Mouse (Mus musculus): Measurements from ENCODE around the gene Slco2a1. TPM values are rescaled to one million over a fixed set of nuclear protein-coding genes. Genes with fewer than 3 reads are reported as not detected.

Slco2a1 gene
- total and polyA plus RNA-seq, 3 experiments: 0.01 to 0.11 TPM; not detected in 1

GRCm38 (mm10) chr9:103066845-103067244, 78.3 kb downstream of the Slco2a1 start:
- peaks cover 69% of the 10 kb centered on the region for H3K27me3 ChIP-seq (ENCODE audit: insufficient read depth, low read length)
- no peak for TF ChIP-seq TAL1 (conservative IDR thresholded peaks at IDR 0.05; ENCODE audit: low read depth, low read length)
- H3K36me3 ChIP-seq (replicated peaks): no peaks in the 10 kb centered on the region
- H3K4me1 ChIP-seq (ENCODE audit: insufficient read depth, low read depth, low read length): peaks cover 18% of the 10 kb centered on the region
- H3K4me3 ChIP-seq (ENCODE audit: low read depth, low read length): no peak overlapping the region
- no peak for ATAC-seq (ENCODE audit: extremely low read depth, insufficient number of reproducible peaks, low FRiP score, poor library complexity, severe bottlenecking)
- no peak for DNase-seq (ENCODE audit: low spot score)
- H3K9me3 ChIP-seq (replicated peaks): no peaks in the 10 kb centered on the region

- H3K4me1 ChIP-seq (ENCODE audit: insufficient read depth, low read depth, low read length): peaks cover 13% of the 10 kb centered on the region
- no peaks in the 10 kb centered on the region for H3K36me3 ChIP-seq (replicated peaks)
- no peak for DNase-seq (ENCODE audit: low spot score)
- TF ChIP-seq GATA1 (IDR thresholded peaks at IDR 0.05; ENCODE audit: borderline replicate concordance, low read length) (no peak), POLR2AphosphoS5 (IDR thresholded peaks at IDR 0.05; ENCODE audit: insufficient replicate concordance, low read depth, low read length) (no peak), GATA2 (IDR thresholded peaks at IDR 0.05; ENCODE audit: borderline replicate concordance, low read depth, low read length) (no peak), TAL1 (conservative IDR thresholded peaks at IDR 0.05; ENCODE audit: low read depth, low read length) (no peak), CTCF (IDR thresholded peaks at IDR 0.05; ENCODE audit: low read depth, low read length) (no peak)
- no peak for ATAC-seq (ENCODE audit: extremely low read depth, insufficient number of reproducible peaks, low FRiP score, poor library complexity, severe bottlenecking)
- H3K9me3 ChIP-seq (replicated peaks): no peaks in the 10 kb centered on the region
- no peak overlapping the region for H3K4me3 ChIP-seq (ENCODE audit: low read depth, low read length)
- H3K27me3 ChIP-seq (ENCODE audit: insufficient read depth, low read length): peaks cover 77% of the 10 kb centered on the region
These were observed 79.1 kb downstream of the Slco2a1 start for GRCm38 (mm10) chr9:103067651-103068050.

GRCm38 (mm10) chr9:103068769-103069168, 80.3 kb downstream of the Slco2a1 start:
- Histone ChIP-seq H3K27me3 (ENCODE audit: insufficient read depth, low read length) (peaks cover 86% of the 10 kb centered on the region), H3K4me3 (ENCODE audit: low read depth, low read length) (no peak overlapping the region), H3K36me3 (replicated peaks) (no peaks in the 10 kb centered on the region), H3K4me1 (ENCODE audit: insufficient read depth, low read depth, low read length) (peaks cover 15% of the 10 kb centered on the region), H3K9me3 (replicated peaks) (no peaks in the 10 kb centered on the region)
- ATAC-seq (ENCODE audit: extremely low read depth, insufficient number of reproducible peaks, low FRiP score, poor library complexity, severe bottlenecking) (no peak), DNase-seq (ENCODE audit: low spot score) (no peak)
- TF ChIP-seq GATA1 (IDR thresholded peaks at IDR 0.05; ENCODE audit: borderline replicate concordance, low read length) (no peak), GATA2 (IDR thresholded peaks at IDR 0.05; ENCODE audit: borderline replicate concordance, low read depth, low read length) (no peak), POLR2AphosphoS5 (IDR thresholded peaks at IDR 0.05; ENCODE audit: insufficient replicate concordance, low read depth, low read length) (no peak), TAL1 (conservative IDR thresholded peaks at IDR 0.05; ENCODE audit: low read depth, low read length) (no peak), CTCF (IDR thresholded peaks at IDR 0.05; ENCODE audit: low read depth, low read length) (no peak)

GRCm38 (mm10) chr9:103071541-103072203, 83.2 kb downstream of the Slco2a1 start:
- DNase-seq (ENCODE audit: low spot score): no peak
- ATAC-seq (ENCODE audit: extremely low read depth, insufficient number of reproducible peaks, low FRiP score, poor library complexity, severe bottlenecking): no peak
- TF ChIP-seq POLR2AphosphoS5 (IDR thresholded peaks at IDR 0.05; ENCODE audit: insufficient replicate concordance, low read depth, low read length) (no peak), GATA1 (IDR thresholded peaks at IDR 0.05; ENCODE audit: borderline replicate concordance, low read length) (no peak), CTCF (IDR thresholded peaks at IDR 0.05; ENCODE audit: low read depth, low read length) (no peak), GATA2 (IDR thresholded peaks at IDR 0.05; ENCODE audit: borderline replicate concordance, low read depth, low read length) (no peak), TAL1 (conservative IDR thresholded peaks at IDR 0.05; ENCODE audit: low read depth, low read length) (no peak)
- Histone ChIP-seq H3K4me3 (ENCODE audit: low read depth, low read length) (no peak overlapping the region), H3K36me3 (replicated peaks) (no peaks in the 10 kb centered on the region), H3K4me1 (ENCODE audit: insufficient read depth, low read depth, low read length) (peaks cover 6% of the 10 kb centered on the region; the same call in 1 of the 2 replicates), H3K27me3 (ENCODE audit: insufficient read depth, low read length) (peaks cover 85% of the 10 kb centered on the region), H3K9me3 (replicated peaks) (0 out of 2 replicates have a peak, but pooled peaks cover 2% of the 10 kb centered on the region)

- Histone ChIP-seq H3K27me3 (ENCODE audit: insufficient read depth, low read length) (peaks cover 85% of the 10 kb centered on the region), H3K4me3 (ENCODE audit: low read depth, low read length) (no peak overlapping the region), H3K4me1 (ENCODE audit: insufficient read depth, low read depth, low read length) (peaks cover 10% of the 10 kb centered on the region), H3K36me3 (replicated peaks) (no peaks in the 10 kb centered on the region), H3K9me3 (replicated peaks) (0 out of 2 replicates have a peak, but pooled peaks cover 2% of the 10 kb centered on the region)
- ATAC-seq (ENCODE audit: extremely low read depth, insufficient number of reproducible peaks, low FRiP score, poor library complexity, severe bottlenecking): no peak
- no peak for TF ChIP-seq GATA2 (IDR thresholded peaks at IDR 0.05; ENCODE audit: borderline replicate concordance, low read depth, low read length)
- TF ChIP-seq GATA1 (IDR thresholded peaks at IDR 0.05; ENCODE audit: borderline replicate concordance, low read length): no peak
- no peak for TF ChIP-seq TAL1 (conservative IDR thresholded peaks at IDR 0.05; ENCODE audit: low read depth, low read length)
- no peak for TF ChIP-seq POLR2AphosphoS5 (IDR thresholded peaks at IDR 0.05; ENCODE audit: insufficient replicate concordance, low read depth, low read length)
- no peak for TF ChIP-seq CTCF (IDR thresholded peaks at IDR 0.05; ENCODE audit: low read depth, low read length)
- no peak for DNase-seq (ENCODE audit: low spot score)
These were observed 83.7 kb downstream of the Slco2a1 start for GRCm38 (mm10) chr9:103072204-103072599.

- Histone ChIP-seq H3K4me1 (ENCODE audit: insufficient read depth, low read depth, low read length) (peaks cover 19% of the 10 kb centered on the region), H3K4me3 (ENCODE audit: low read depth, low read length) (no peak overlapping the region), H3K27me3 (ENCODE audit: insufficient read depth, low read length) (peaks cover 80% of the 10 kb centered on the region), H3K36me3 (replicated peaks) (no peaks in the 10 kb centered on the region), H3K9me3 (replicated peaks) (0 out of 2 replicates have a peak, but pooled peaks cover 2% of the 10 kb centered on the region)
- DNase-seq (ENCODE audit: low spot score) (no peak), ATAC-seq (ENCODE audit: extremely low read depth, insufficient number of reproducible peaks, low FRiP score, poor library complexity, severe bottlenecking) (no peak)
- TF ChIP-seq GATA1 (IDR thresholded peaks at IDR 0.05; ENCODE audit: borderline replicate concordance, low read length) (no peak), POLR2AphosphoS5 (IDR thresholded peaks at IDR 0.05; ENCODE audit: insufficient replicate concordance, low read depth, low read length) (no peak), CTCF (IDR thresholded peaks at IDR 0.05; ENCODE audit: low read depth, low read length) (no peak), TAL1 (conservative IDR thresholded peaks at IDR 0.05; ENCODE audit: low read depth, low read length) (no peak)
These were observed 84.5 kb downstream of the Slco2a1 start for GRCm38 (mm10) chr9:103072926-103073515.
